In genomic region chr12:8454487-8454886, GRCm38 (mm10) we compare ENCODE assay signal across 9 mouse cellular contexts. TPM values are rescaled to one million over a fixed set of nuclear protein-coding genes. Genes with fewer than 3 reads are reported as not detected.
DNase-seq lines count a peak whose midpoint lies in the region; ATAC-seq and TF ChIP-seq lines count a peak whose summit lies in the region.
"Had no signal": no experiment of that assay in that cellular context is flagged by ENCODE, and none has a peak within 500 bp of the region (broad histone marks: within the 10 kb centered on the region; RNA-seq: fewer than 3 reads in every experiment).

No protein-coding gene starts in this region.

- no peak for TF ChIP-seq CTCF in hindbrain, postnatal 0 days (IDR thresholded peaks at IDR 0.05; ENCODE audit: low read depth)

- no peak overlapping the region for H3K9ac ChIP-seq in hindbrain, postnatal 0 days (replicated peaks; ENCODE audit: low read length)
- H3K9ac ChIP-seq in hindbrain, embryonic 16.5 days (ENCODE audit: low read depth, low read length) = no peak overlapping the region
- H3K9ac ChIP-seq: stomach, embryonic 15.5 days had no signal

- H3K9me3 ChIP-seq in hindbrain, postnatal 0 days (ENCODE audit: low read length) = no peaks in the 10 kb centered on the region
- no peaks in the 10 kb centered on the region for H3K9me3 ChIP-seq in hindbrain, embryonic 16.5 days (ENCODE audit: control insufficient read depth, low read length)
- H3K9me3 ChIP-seq: stomach, embryonic 15.5 days had no signal

- H3K4me2 ChIP-seq in hindbrain, postnatal 0 days (ENCODE audit: low read depth, low read length) = no peak overlapping the region
- no peak overlapping the region for H3K4me2 ChIP-seq in hindbrain, embryonic 16.5 days (ENCODE audit: low read length)
- H3K4me2 ChIP-seq: stomach, embryonic 15.5 days had no signal

- no peak for ATAC-seq in hindbrain, postnatal 0 days
- no peak for ATAC-seq in hindbrain, embryonic 16.5 days

- no peak overlapping the region for H3K27ac ChIP-seq in hindbrain, postnatal 0 days
- H3K27ac ChIP-seq in hindbrain, embryonic 16.5 days (ENCODE audit: low read depth, low read length) = no peak overlapping the region
- H3K27ac ChIP-seq: stomach, embryonic 15.5 days had no signal

- no peak overlapping the region for H3K4me3 ChIP-seq in hindbrain, postnatal 0 days (ENCODE audit: low read length)
- H3K4me3 ChIP-seq in hindbrain, embryonic 16.5 days (ENCODE audit: low read length) = no peak overlapping the region
- H3K4me3 ChIP-seq: stomach, embryonic 15.5 days had no signal

- peak; percentile 57 for DNase-seq in hindbrain, postnatal 0 days (ENCODE audit: low spot score)
- DNase-seq in adrenal gland, postnatal 25 days = peak; percentile 54
- peak; percentile 57 to 60 for DNase-seq in frontal cortex, postnatal 36 days (ENCODE audit: low spot score in 2 of 2)
- DNase-seq in left cerebral cortex, postnatal 4 days = peak; percentile 63
- DNase-seq in embryo, embryonic 11 days = no peak
- DNase-seq in urinary bladder, adult 18-20 months (ENCODE audit: low spot score in 2 of 2) = no peak
- DNase-seq in urinary bladder, postnatal 4 days (ENCODE audit: low spot score in 2 of 2) = no peak

- WGBS in hindbrain, postnatal 0 days = 36% methylated on average over 3 of the region's 3 CpGs
- 60% methylated on average over 3 of the region's 3 CpGs for WGBS in hindbrain, embryonic 16.5 days

- intact Hi-C loops in left cerebral cortex, postnatal 4 days (cut with DNase I) = no loop called here

- H3K27me3 ChIP-seq in hindbrain, postnatal 0 days (ENCODE audit: insufficient read depth, low read length) = no peaks in the 10 kb centered on the region
- no peaks in the 10 kb centered on the region for H3K27me3 ChIP-seq in hindbrain, embryonic 16.5 days (replicated peaks; ENCODE audit: control insufficient read depth, insufficient read depth, low read length)
- H3K27me3 ChIP-seq: stomach, embryonic 15.5 days had no signal

- peaks cover 7% of the 10 kb centered on the region for H3K4me1 ChIP-seq in hindbrain, postnatal 0 days (ENCODE audit: insufficient read depth, low read length)
- peaks cover 10% of the 10 kb centered on the region for H3K4me1 ChIP-seq in hindbrain, embryonic 16.5 days (ENCODE audit: control insufficient read depth, insufficient read depth, low read depth, low read length)

- no peaks in the 10 kb centered on the region for H3K36me3 ChIP-seq in hindbrain, postnatal 0 days (ENCODE audit: insufficient read depth, low read length)
- H3K36me3 ChIP-seq in hindbrain, embryonic 16.5 days (ENCODE audit: control insufficient read depth, insufficient read depth, low read length) = no peaks in the 10 kb centered on the region
- H3K36me3 ChIP-seq: stomach, embryonic 15.5 days had no signal

RNA-seq across cellular contexts. Expression of gene Rhob, which starts 45.3 kb away (rescaled TPM):
- 356 and 385 TPM in 2 replicates for total RNA-seq in hindbrain, postnatal 0 days (2014; rRNA removed)
- polyA plus RNA-seq in hindbrain, postnatal 0 days (2015; fragmentation: Nextera tagmentation; extraction: Ambion mirVana) = 71.4 and 71.7 TPM in 2 replicates
- 81.3 and 86.9 TPM in 2 replicates for polyA plus RNA-seq in hindbrain, embryonic 16.5 days (2015; fragmentation: Nextera tagmentation; extraction: Ambion mirVana)
- 182 and 212 TPM in 2 replicates for total RNA-seq in adrenal gland, postnatal 25 days (2021)
- total RNA-seq in left cerebral cortex, postnatal 4 days (2021) = 100 to 1,000 TPM; 220 to 231 TPM

Comparison
In these comparisons a context has a peak if more than half of its experiments do, and no peak if none do; other contexts are left out.
1. DNase-seq: peak in hindbrain, postnatal 0 days (single experiment), adrenal gland, postnatal 25 days (single experiment), frontal cortex, postnatal 36 days (2 of 2) and left cerebral cortex, postnatal 4 days (single experiment); none in embryo, embryonic 11 days (single experiment), urinary bladder, adult 18-20 months (0 of 2) and urinary bladder, postnatal 4 days (0 of 2).